ENCODE assay signal across 8 mouse cellular contexts in genomic region chr5:103753511-103754329, GRCm38 (mm10).
DNase-seq lines count a peak whose midpoint lies in the region; ATAC-seq lines count a peak whose summit lies in the region.

No protein-coding gene starts in this region.

- ATAC-seq in frontal cortex, adult (ENCODE audit: low TSS enrichment): peak; percentile 92
- peak; percentile 65 to 68 for ATAC-seq in hematopoietic stem cell, adult 5-6 weeks (replicated peaks in 1 of 2; ENCODE audit: insufficient read depth in 1 of 2, low FRiP score in 2 of 2, low TSS enrichment in 1 of 2, low read depth in 1 of 2, poor library complexity in 2 of 2, severe bottlenecking in 2 of 2)

- DNase-seq in MN1 (ENCODE audit: low spot score): peak; percentile 81
- peak; percentile 80 for DNase-seq in cerebellum, adult 9-10 months
- peak; percentile 82 to 88 for DNase-seq in layer of hippocampus, postnatal 10 days (ENCODE audit: low spot score in 2 of 2)
- peak; percentile 90 for DNase-seq in lung, postnatal 14 days
- peak; percentile 89 for DNase-seq in ovary, postnatal 36 days (ENCODE audit: low spot score)
- DNase-seq in thymus, postnatal 14 days: peak; percentile 95

Comparison
In these comparisons a context has a peak if more than half of its experiments do, and no peak if none do; other contexts are left out.
1. Peak in every context shown above with its lines: DNase-seq and ATAC-seq.